In the genomic region with DNA sequence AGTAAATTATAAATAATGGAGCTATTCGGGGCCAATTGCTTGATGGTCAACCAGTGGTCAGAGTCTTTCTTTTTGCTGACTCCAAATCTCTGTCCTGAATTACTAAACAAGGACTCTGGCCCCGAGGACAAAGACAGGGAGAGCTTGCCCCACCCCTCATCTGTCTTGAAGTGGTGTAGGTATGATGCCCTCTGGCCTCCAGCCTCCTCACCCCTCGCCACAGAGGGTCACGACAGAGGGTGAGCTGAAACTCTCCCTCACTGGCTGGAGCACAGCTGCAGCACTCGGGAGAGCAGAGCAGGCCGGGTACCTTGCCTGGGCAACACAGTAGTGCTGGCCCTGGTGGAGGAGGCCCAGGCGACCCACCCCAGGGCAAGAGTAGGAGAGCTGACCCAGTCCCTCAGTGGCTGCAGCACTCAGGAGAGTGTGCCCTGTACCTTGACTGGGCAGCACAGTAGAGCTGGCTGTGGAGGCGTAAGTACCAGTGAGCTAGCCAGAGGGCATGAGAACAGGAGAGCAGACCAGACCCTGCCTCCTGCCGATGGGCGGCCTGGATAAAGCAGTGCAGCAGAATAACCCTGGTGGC, we compare ENCODE assay signal across 17 mouse cellular contexts. TPM values are rescaled to one million over a fixed set of nuclear protein-coding genes. Genes with fewer than 3 reads are reported as not detected.
DNase-seq lines count a peak whose midpoint lies in the region; ATAC-seq lines count a peak whose summit lies in the region.
"Had no signal": no experiment of that assay in that cellular context is flagged by ENCODE, and none has a peak within 500 bp of the region (broad histone marks: within the 10 kb centered on the region; RNA-seq: fewer than 3 reads in every experiment).

No protein-coding gene starts in this region.

- WGBS in hindbrain, embryonic 14.5 days, result 90% methylated on average over 10 of the region's 10 CpGs
- WGBS in hindbrain, embryonic 16.5 days, result 90% methylated on average over 10 of the region's 10 CpGs
- 96% methylated on average over 10 of the region's 10 CpGs for WGBS in midbrain, embryonic 14.5 days
- WGBS in midbrain, embryonic 10.5 days, result 93% methylated on average over 10 of the region's 10 CpGs
- WGBS in kidney, embryonic 15.5 days, result 80% methylated on average over 10 of the region's 10 CpGs

- ATAC-seq in hindbrain, embryonic 14.5 days (ENCODE audit: low FRiP score), result 0 out of 2 replicates have a peak, but pooled peaks have one; percentile 31
- no peak for ATAC-seq in hindbrain, embryonic 16.5 days
- ATAC-seq in midbrain, embryonic 14.5 days (ENCODE audit: low FRiP score, low TSS enrichment), result peak; percentile 17; the same call in 1 of the 2 replicates
- ATAC-seq in kidney, embryonic 15.5 days (replicated peaks; ENCODE audit: low FRiP score), result peak; percentile 73; the same call in 1 of the 2 replicates
- ATAC-seq: forebrain, postnatal 0 days; lung, postnatal 0 days had no signal

- H3K9ac ChIP-seq in hindbrain, embryonic 14.5 days, result no peak overlapping the region
- no peak overlapping the region for H3K9ac ChIP-seq in hindbrain, embryonic 16.5 days (ENCODE audit: low read depth, low read length)
- no peak overlapping the region for H3K9ac ChIP-seq in midbrain, embryonic 14.5 days (replicated peaks; ENCODE audit: low read length)
- H3K9ac ChIP-seq in kidney, embryonic 15.5 days, result no peak overlapping the region
- H3K9ac ChIP-seq: embryonic facial prominence, embryonic 13.5 days; forebrain, postnatal 0 days; heart, embryonic 13.5 days had no signal

- no peaks in the 10 kb centered on the region for H3K4me1 ChIP-seq in hindbrain, embryonic 14.5 days (replicated peaks; ENCODE audit: control insufficient read depth, insufficient read depth, low read length)
- H3K4me1 ChIP-seq in hindbrain, embryonic 16.5 days (ENCODE audit: control insufficient read depth, insufficient read depth, low read depth, low read length), result no peaks in the 10 kb centered on the region
- no peaks in the 10 kb centered on the region for H3K4me1 ChIP-seq in midbrain, embryonic 14.5 days (ENCODE audit: control insufficient read depth, insufficient read depth, low read length)
- no peaks in the 10 kb centered on the region for H3K4me1 ChIP-seq in midbrain, embryonic 10.5 days
- no peaks in the 10 kb centered on the region for H3K4me1 ChIP-seq in kidney, embryonic 15.5 days
- H3K4me1 ChIP-seq: embryonic facial prominence, embryonic 13.5 days; heart, embryonic 13.5 days had no signal

- no peak overlapping the region for H3K27ac ChIP-seq in hindbrain, embryonic 14.5 days
- H3K27ac ChIP-seq in hindbrain, embryonic 16.5 days (ENCODE audit: low read depth, low read length), result no peak overlapping the region
- no peak overlapping the region for H3K27ac ChIP-seq in midbrain, embryonic 14.5 days (replicated peaks; ENCODE audit: low read depth, low read length)
- H3K27ac ChIP-seq in midbrain, embryonic 10.5 days (replicated peaks), result no peak overlapping the region
- H3K27ac ChIP-seq in kidney, embryonic 15.5 days, result no peak overlapping the region
- H3K27ac ChIP-seq: embryonic facial prominence, embryonic 13.5 days; heart, embryonic 13.5 days had no signal

- H3K9me3 ChIP-seq in hindbrain, embryonic 14.5 days (ENCODE audit: control insufficient read depth, low read length), result no peaks in the 10 kb centered on the region
- no peaks in the 10 kb centered on the region for H3K9me3 ChIP-seq in hindbrain, embryonic 16.5 days (ENCODE audit: control insufficient read depth, low read length)
- H3K9me3 ChIP-seq in midbrain, embryonic 14.5 days (ENCODE audit: control insufficient read depth, low read length), result no peaks in the 10 kb centered on the region
- no peaks in the 10 kb centered on the region for H3K9me3 ChIP-seq in midbrain, embryonic 10.5 days (replicated peaks)
- no peaks in the 10 kb centered on the region for H3K9me3 ChIP-seq in kidney, embryonic 15.5 days (replicated peaks)
- H3K9me3 ChIP-seq: embryonic facial prominence, embryonic 13.5 days; heart, embryonic 13.5 days had no signal

- DNase-seq in hindbrain, embryonic 14.5 days (ENCODE audit: low spot score), result no peak
- no peak for DNase-seq in midbrain, embryonic 14.5 days
- DNase-seq in midbrain, embryonic 10.5 days (ENCODE audit: low spot score), result no peak
- DNase-seq in kidney, postnatal 4 days, result peak; percentile 16 to 44
- DNase-seq in layer of hippocampus, postnatal 36 days, result no peak
- no peak for DNase-seq in frontal cortex, postnatal 25 days (ENCODE audit: low spot score in 2 of 2)
- DNase-seq: adrenal gland, adult 2 months; cerebellum, adult 8-10 months; forebrain, postnatal 0 days; right cerebral cortex, postnatal 14 days; spleen, adult 18-20 months; thymus, postnatal 25 days had no signal

- peaks cover 77% of the 10 kb centered on the region for H3K36me3 ChIP-seq in hindbrain, embryonic 14.5 days (replicated peaks; ENCODE audit: control insufficient read depth, insufficient read depth)
- peaks cover 29% of the 10 kb centered on the region for H3K36me3 ChIP-seq in hindbrain, embryonic 16.5 days (ENCODE audit: control insufficient read depth, insufficient read depth, low read length)
- peaks cover 66% of the 10 kb centered on the region for H3K36me3 ChIP-seq in midbrain, embryonic 14.5 days (ENCODE audit: control insufficient read depth, insufficient read depth, low read length)
- H3K36me3 ChIP-seq in midbrain, embryonic 10.5 days, result peaks cover 97% of the 10 kb centered on the region
- H3K36me3 ChIP-seq in kidney, embryonic 15.5 days, result peaks cover 69% of the 10 kb centered on the region

- H3K4me3 ChIP-seq in hindbrain, embryonic 14.5 days (replicated peaks; ENCODE audit: low read length), result no peak overlapping the region
- no peak overlapping the region for H3K4me3 ChIP-seq in hindbrain, embryonic 16.5 days (ENCODE audit: low read length)
- no peak overlapping the region for H3K4me3 ChIP-seq in midbrain, embryonic 14.5 days (replicated peaks; ENCODE audit: low read depth, low read length)
- H3K4me3 ChIP-seq in midbrain, embryonic 10.5 days, result no peak overlapping the region
- no peak overlapping the region for H3K4me3 ChIP-seq in kidney, embryonic 15.5 days (replicated peaks)
- H3K4me3 ChIP-seq: embryonic facial prominence, embryonic 13.5 days; heart, embryonic 13.5 days had no signal

- H3K4me2 ChIP-seq in hindbrain, embryonic 14.5 days (replicated peaks), result no peak overlapping the region
- H3K4me2 ChIP-seq in hindbrain, embryonic 16.5 days (ENCODE audit: low read length), result no peak overlapping the region
- H3K4me2 ChIP-seq in midbrain, embryonic 14.5 days (ENCODE audit: low read length), result no peak overlapping the region
- H3K4me2 ChIP-seq in kidney, embryonic 15.5 days, result no peak overlapping the region
- H3K4me2 ChIP-seq: embryonic facial prominence, embryonic 13.5 days; heart, embryonic 13.5 days had no signal

- no peaks in the 10 kb centered on the region for H3K27me3 ChIP-seq in hindbrain, embryonic 14.5 days (ENCODE audit: control insufficient read depth, insufficient read depth, low read length)
- no peaks in the 10 kb centered on the region for H3K27me3 ChIP-seq in hindbrain, embryonic 16.5 days (replicated peaks; ENCODE audit: control insufficient read depth, insufficient read depth, low read length)
- no peaks in the 10 kb centered on the region for H3K27me3 ChIP-seq in midbrain, embryonic 14.5 days (ENCODE audit: control insufficient read depth, insufficient read depth, low read length)
- no peaks in the 10 kb centered on the region for H3K27me3 ChIP-seq in midbrain, embryonic 10.5 days (ENCODE audit: low read depth, poor library complexity, severe bottlenecking)
- no peaks in the 10 kb centered on the region for H3K27me3 ChIP-seq in kidney, embryonic 15.5 days
- H3K27me3 ChIP-seq: embryonic facial prominence, embryonic 13.5 days; heart, embryonic 13.5 days had no signal

RNA-seq across cellular contexts. Expression of gene Nxpe3, which starts 15.2 kb away (rescaled TPM):
- 1.3 and 1.9 TPM in 2 replicates for polyA plus RNA-seq in hindbrain, embryonic 14.5 days (2014; fragmentation: Nextera tagmentation; extraction: Ambion mirVana)
- 1.5 and 1.6 TPM in 2 replicates for polyA plus RNA-seq in hindbrain, embryonic 16.5 days (2015; fragmentation: Nextera tagmentation; extraction: Ambion mirVana)
- polyA plus RNA-seq in midbrain, embryonic 14.5 days (2014; fragmentation: Nextera tagmentation; extraction: Ambion mirVana), result 1.6 and 1.7 TPM in 2 replicates
- 0.95 and 1.1 TPM in 2 replicates for polyA plus RNA-seq in midbrain, embryonic 10.5 days (2016; fragmentation: Nextera tagmentation; extraction: Ambion mirVana)
- polyA plus RNA-seq in kidney, embryonic 15.5 days (2015; fragmentation: Nextera tagmentation; extraction: Ambion mirVana), result 1.6 and 1.9 TPM in 2 replicates
- total RNA-seq in layer of hippocampus, postnatal 36 days (2021), result 10 to 100 TPM; 11.7 to 12.0 TPM

RNA-seq across cellular contexts. Expression of gene Cep97, which starts 24.4 kb away (rescaled TPM):
- 12.7 and 15.6 TPM in 2 replicates for polyA plus RNA-seq in hindbrain, embryonic 14.5 days (2014; fragmentation: Nextera tagmentation; extraction: Ambion mirVana)
- 9.5 and 11.6 TPM in 2 replicates for polyA plus RNA-seq in hindbrain, embryonic 16.5 days (2015; fragmentation: Nextera tagmentation; extraction: Ambion mirVana)
- polyA plus RNA-seq in midbrain, embryonic 14.5 days (2014; fragmentation: Nextera tagmentation; extraction: Ambion mirVana), result 14.5 and 20.8 TPM in 2 replicates
- polyA plus RNA-seq in midbrain, embryonic 10.5 days (2016; fragmentation: Nextera tagmentation; extraction: Ambion mirVana), result 18.4 and 18.5 TPM in 2 replicates
- 13.0 and 13.7 TPM in 2 replicates for polyA plus RNA-seq in kidney, embryonic 15.5 days (2015; fragmentation: Nextera tagmentation; extraction: Ambion mirVana)
- 10 to 100 TPM; 17.2 to 17.4 TPM for total RNA-seq in layer of hippocampus, postnatal 36 days (2021)

RNA-seq across cellular contexts. Expression of gene Rpl24, which starts 55.8 kb away (rescaled TPM):
- 493 and 568 TPM in 2 replicates for polyA plus RNA-seq in hindbrain, embryonic 14.5 days (2014; fragmentation: Nextera tagmentation; extraction: Ambion mirVana)
- polyA plus RNA-seq in hindbrain, embryonic 16.5 days (2015; fragmentation: Nextera tagmentation; extraction: Ambion mirVana), result 404 and 411 TPM in 2 replicates
- 580 and 653 TPM in 2 replicates for polyA plus RNA-seq in midbrain, embryonic 14.5 days (2014; fragmentation: Nextera tagmentation; extraction: Ambion mirVana)
- 654 and 763 TPM in 2 replicates for polyA plus RNA-seq in midbrain, embryonic 10.5 days (2016; fragmentation: Nextera tagmentation; extraction: Ambion mirVana)
- 771 and 828 TPM in 2 replicates for polyA plus RNA-seq in kidney, embryonic 15.5 days (2015; fragmentation: Nextera tagmentation; extraction: Ambion mirVana)
- 100 to 1,000 TPM; 392 to 411 TPM for total RNA-seq in layer of hippocampus, postnatal 36 days (2021)

Comparison
In these comparisons a context has a peak if more than half of its experiments do, and no peak if none do; other contexts are left out.
1. DNase-seq: peak in kidney, postnatal 4 days (2 of 2); none in hindbrain, embryonic 14.5 days (single experiment), midbrain, embryonic 14.5 days (single experiment), midbrain, embryonic 10.5 days (single experiment), layer of hippocampus, postnatal 36 days (0 of 2) and frontal cortex, postnatal 25 days (0 of 2).